Mouse (Mus musculus) heart, embryonic 10.5 days (tissue): ENCODE results near the gene Dpep1. TPM values are rescaled to one million over a fixed set of nuclear protein-coding genes. Genes with fewer than 3 reads are reported as not detected.

Source experiments
- DNase-seq: peaks from one replicate; pipeline ENCODE4 v3.0.0-alpha.2; 2017; ENCODE audit warnings: low spot score
- H3K27ac ChIP-seq: fragments of 300-500 bp; sonication (generic); 2 replicates; pipeline ENCODE4 v1.5.1; 2016; ENCODE audit warnings: mild to moderate bottlenecking
- H3K27me3 ChIP-seq: fragments of 300-500 bp; sonication (generic); 2 replicates; pipeline ENCODE4 v1.6.1; 2016; ENCODE audit warnings: mild to moderate bottlenecking; ENCODE audit not compliant: poor library complexity, insufficient read depth, severe bottlenecking
- H3K36me3 ChIP-seq: fragments of 300-500 bp; sonication (generic); 2 replicates; pipeline ENCODE4 v1.6.1; 2016; ENCODE audit warnings: mild to moderate bottlenecking, moderate library complexity
- H3K4me1 ChIP-seq: fragments of 300-500 bp; sonication (generic); 2 replicates; pipeline ENCODE4 v1.6.1; 2016; ENCODE audit warnings: mild to moderate bottlenecking
- H3K4me3 ChIP-seq: fragments of 300-500 bp; sonication (generic); 2 replicates; pipeline ENCODE4 v1.5.1; 2016; ENCODE audit warnings: mild to moderate bottlenecking, moderate library complexity
- H3K9me3 ChIP-seq: fragments of 300-500 bp; sonication (generic); 2 replicates; pipeline ENCODE4 v1.6.1; 2016; ENCODE audit warnings: mild to moderate bottlenecking, moderate library complexity
- WGBS: fragments of 180-500 bp; shearing (Covaris S2); methylation state at CpG from one replicate; pipeline ENCODE4 v1.1.7; 2016; 5-methylcytosine and 5-hydroxymethylcytosine counted together
- polyA plus RNA-seq: library from polyadenylated mRNA; unstranded; fragments of >200 nt; fragmentation: Nextera tagmentation; extraction: Ambion mirVana; gene quantifications from 2 replicates; pipeline ENCODE4 v1.2.1, GENCODE M21; 2016

Gene Dpep1
- polyA plus RNA-seq, 1 experiment from 2014 or later, result 5.2 TPM

DNA sequence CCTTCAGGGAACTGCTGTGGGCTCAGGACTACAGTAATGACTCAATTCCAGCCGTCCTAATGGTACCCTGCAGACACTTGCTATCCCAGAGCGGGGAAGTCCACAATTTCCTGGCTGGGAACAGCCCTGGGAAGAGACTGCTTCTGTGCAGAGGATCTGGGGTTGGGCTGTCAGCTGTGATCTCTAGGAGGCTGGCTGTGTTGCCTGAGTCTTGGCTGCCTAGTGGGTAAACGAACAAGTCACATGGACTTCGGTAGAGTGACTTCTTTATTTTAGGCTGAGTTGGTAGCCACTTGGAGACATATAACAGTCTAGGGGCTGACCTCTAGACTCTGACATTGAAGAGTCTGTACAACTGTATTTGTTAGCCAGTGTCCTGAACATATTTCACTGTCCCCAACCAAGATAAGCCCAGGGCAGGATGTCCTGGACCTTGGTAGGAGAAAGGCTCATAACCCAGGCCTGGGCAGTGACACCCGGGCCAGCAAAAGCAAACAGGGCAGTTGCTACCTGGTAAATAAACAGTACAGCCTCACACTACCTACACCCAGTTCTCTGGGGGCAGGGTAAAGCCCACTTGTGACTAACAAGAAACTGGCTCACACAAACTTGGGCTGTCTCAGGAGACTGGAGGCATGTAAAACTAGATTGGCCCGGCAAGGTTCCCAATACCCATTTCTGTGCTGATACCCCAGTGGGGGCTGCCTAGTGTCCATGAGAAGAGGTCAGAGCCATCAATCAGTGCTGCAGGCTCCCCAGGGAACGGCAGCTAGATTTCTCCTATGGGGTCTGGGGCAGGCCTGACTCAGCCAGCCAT, 56.3 kb downstream of the Dpep1 start:
- Histone ChIP-seq H3K27me3 (peaks cover 3% of the 10 kb centered on the region; the same call in 1 of the 2 replicates), H3K27ac (no peak overlapping the region), H3K9me3 (no peaks in the 10 kb centered on the region), H3K4me3 (no peak overlapping the region), H3K36me3 (peaks cover 60% of the 10 kb centered on the region), H3K4me1 (no peaks in the 10 kb centered on the region)
- WGBS, result 83% methylated on average over 7 of the region's 7 CpGs
- DNase-seq, result no peak

GRCm38 (mm10) chr8:123243053-123243452, 57.0 kb downstream of the Dpep1 start:
- DNase-seq, result no peak
- WGBS, result 62% methylated on average over 11 of the region's 11 CpGs
- no peaks in the 10 kb centered on the region for H3K9me3 ChIP-seq
- no peak overlapping the region for H3K27ac ChIP-seq
- H3K36me3 ChIP-seq, result peaks cover 68% of the 10 kb centered on the region
- no peak overlapping the region for H3K4me3 ChIP-seq
- H3K27me3 ChIP-seq, result no peaks in the 10 kb centered on the region
- no peaks in the 10 kb centered on the region for H3K4me1 ChIP-seq

DNA sequence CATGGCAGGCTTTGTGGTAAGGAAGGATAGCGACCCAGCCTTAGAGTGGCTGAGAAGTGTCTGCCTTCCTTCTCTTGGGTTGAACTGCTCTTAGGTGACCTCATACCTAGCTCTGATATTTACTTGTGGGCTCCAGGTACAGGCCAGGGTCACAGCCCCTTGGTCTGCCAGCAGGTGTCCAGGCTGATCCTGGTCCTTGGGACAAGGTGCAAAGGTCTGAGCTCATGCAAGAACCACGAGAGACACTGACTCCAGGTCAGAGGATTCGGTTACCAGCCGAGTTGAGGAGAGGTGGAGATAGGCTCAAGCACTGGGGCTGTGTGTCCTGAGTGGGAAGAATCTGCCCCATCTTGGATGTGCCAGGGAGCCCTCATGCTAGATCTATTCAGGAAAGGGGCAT, 58.3 kb downstream of the Dpep1 start:
- no peaks in the 10 kb centered on the region for H3K4me1 ChIP-seq
- WGBS, result 86% methylated on average over 4 of the region's 4 CpGs
- H3K27me3 ChIP-seq, result no peaks in the 10 kb centered on the region
- peaks cover 81% of the 10 kb centered on the region for H3K36me3 ChIP-seq
- no peak overlapping the region for H3K4me3 ChIP-seq
- H3K9me3 ChIP-seq, result no peaks in the 10 kb centered on the region
- no peak overlapping the region for H3K27ac ChIP-seq
- DNase-seq, result no peak

- Histone ChIP-seq H3K27ac (no peak overlapping the region), H3K27me3 (no peaks in the 10 kb centered on the region), H3K36me3 (peaks cover 92% of the 10 kb centered on the region), H3K9me3 (no peaks in the 10 kb centered on the region), H3K4me1 (no peaks in the 10 kb centered on the region), H3K4me3 (no peak overlapping the region)
- WGBS, result 81% methylated on average over 12 of the region's 12 CpGs
- no peak for DNase-seq
Observed at GRCm38 (mm10) chr8:123245543-123245942, 59.5 kb downstream of the Dpep1 start.

DNA sequence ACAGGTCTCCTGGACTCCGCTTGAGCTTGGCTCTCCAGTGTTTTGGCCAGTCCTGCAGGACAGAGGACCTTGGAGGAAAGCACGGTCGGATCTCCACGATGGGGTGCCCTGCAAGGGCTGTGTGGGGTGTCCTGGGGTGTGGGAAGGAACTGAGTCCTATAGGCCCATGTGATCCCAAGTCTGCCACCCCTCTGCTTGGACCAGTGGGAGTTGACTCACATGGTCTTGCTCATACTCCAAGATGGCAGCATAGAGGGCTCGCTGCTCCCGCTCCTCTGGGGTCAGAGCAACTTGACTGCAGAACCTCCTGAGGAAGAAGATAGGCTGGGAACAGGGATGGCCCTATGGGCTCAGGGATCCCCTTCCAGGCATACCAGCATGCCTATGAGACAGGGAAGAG, 61.7 kb downstream of the Dpep1 start:
- 93% methylated on average over 6 of the region's 6 CpGs for WGBS
- H3K9me3 ChIP-seq, result no peaks in the 10 kb centered on the region
- H3K36me3 ChIP-seq, result peaks cover 91% of the 10 kb centered on the region
- H3K4me3 ChIP-seq, result no peak overlapping the region
- no peak for DNase-seq
- H3K4me1 ChIP-seq, result peaks cover 5% of the 10 kb centered on the region
- H3K27me3 ChIP-seq, result no peaks in the 10 kb centered on the region
- H3K27ac ChIP-seq, result no peak overlapping the region

DNA sequence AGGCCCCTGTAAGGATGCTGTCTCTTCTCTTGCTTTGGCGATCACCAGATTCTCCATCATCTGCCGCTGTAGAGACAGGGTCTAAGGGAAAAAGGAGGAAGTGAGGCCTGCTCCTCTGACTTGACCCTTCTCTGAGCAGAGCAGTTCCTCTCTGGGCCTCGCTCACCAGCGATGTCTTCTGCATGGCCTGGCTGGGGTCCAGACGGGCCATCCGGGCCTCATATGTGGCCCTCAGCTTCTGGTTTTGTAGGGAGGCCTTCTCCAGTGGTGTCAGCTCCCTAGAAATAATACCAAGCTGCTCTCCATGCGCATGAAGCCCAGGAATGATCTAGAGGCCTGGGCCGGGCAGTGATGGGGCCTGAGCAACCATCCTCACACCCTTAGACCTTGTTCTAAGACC, 62.6 kb downstream of the Dpep1 start:
- no peaks in the 10 kb centered on the region for H3K27me3 ChIP-seq
- DNase-seq, result no peak
- H3K4me1 ChIP-seq, result peaks cover 12% of the 10 kb centered on the region
- no peak overlapping the region for H3K27ac ChIP-seq
- no peaks in the 10 kb centered on the region for H3K9me3 ChIP-seq
- no peak overlapping the region for H3K4me3 ChIP-seq
- H3K36me3 ChIP-seq, result peaks cover 83% of the 10 kb centered on the region
- 89% methylated on average over 8 of the region's 8 CpGs for WGBS

DNA sequence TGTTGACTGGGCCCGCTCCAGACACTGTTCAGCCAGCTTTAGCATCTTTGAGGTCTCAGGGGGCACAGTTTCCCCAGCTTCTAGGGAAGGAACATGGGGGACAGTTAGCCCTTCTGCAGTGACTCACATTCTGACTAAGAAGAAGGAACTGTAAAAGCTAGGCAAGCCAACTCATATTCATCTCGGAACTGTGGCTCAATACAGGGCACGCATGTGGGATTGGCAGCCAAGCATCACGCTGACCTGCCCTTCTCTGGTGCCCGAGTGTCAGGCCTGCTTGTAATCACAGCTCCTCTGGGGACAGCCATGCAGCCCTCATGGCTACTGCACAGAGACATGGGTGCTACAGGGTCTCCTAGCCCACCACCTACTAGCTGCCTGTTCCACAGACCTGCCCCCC, 64.9 kb downstream of the Dpep1 start:
- 88% methylated on average over 5 of the region's 5 CpGs for WGBS
- Histone ChIP-seq H3K9me3 (no peaks in the 10 kb centered on the region), H3K27ac (no peak overlapping the region), H3K4me1 (peaks cover 31% of the 10 kb centered on the region), H3K27me3 (no peaks in the 10 kb centered on the region), H3K36me3 (peaks cover 64% of the 10 kb centered on the region), H3K4me3 (no peak overlapping the region)
- no peak for DNase-seq

Other genes starting within 250 kb of the Dpep1 start
- 32.9 TPM in 2 replicates for gene Ankrd11, start 144.0 kb upstream of the Dpep1 start, polyA plus RNA-seq
- 57.4 and 63.0 TPM in 2 replicates for gene Spg7, start 123.3 kb upstream of the Dpep1 start, polyA plus RNA-seq
- 1,165 and 1,266 TPM in 2 replicates for gene Rpl13, start 83.9 kb upstream of the Dpep1 start, polyA plus RNA-seq
- 0.76 and 1.5 TPM in 2 replicates for gene Cpne7, start 68.9 kb upstream of the Dpep1 start, polyA plus RNA-seq
- gene Sult5a1, start 27.9 kb upstream of the Dpep1 start, polyA plus RNA-seq, result 9.3 and 12.3 TPM in 2 replicates
- gene Chmp1a, start 26.5 kb downstream of the Dpep1 start, polyA plus RNA-seq, result 120 and 123 TPM in 2 replicates
- 3.5 and 3.6 TPM in 2 replicates for gene Spata33, start 26.6 kb downstream of the Dpep1 start, polyA plus RNA-seq
- gene Cdk10, start 38.6 kb downstream of the Dpep1 start, polyA plus RNA-seq, result 27.0 and 31.2 TPM in 2 replicates
- 2.2 and 2.6 TPM in 2 replicates for gene Spata2l, start 50.0 kb downstream of the Dpep1 start, polyA plus RNA-seq
- gene Zfp276, start 68.0 kb downstream of the Dpep1 start, polyA plus RNA-seq, result 17.8 and 21.4 TPM in 2 replicates
- 19.7 and 20.6 TPM in 2 replicates for gene Vps9d1, start 68.1 kb downstream of the Dpep1 start, polyA plus RNA-seq
- gene Fanca, start 132.3 kb downstream of the Dpep1 start, polyA plus RNA-seq, result 28.9 and 31.5 TPM in 2 replicates
- gene Spire2, start 146.5 kb downstream of the Dpep1 start, polyA plus RNA-seq, result 4.4 TPM in 2 replicates
- gene Tcf25, start 187.5 kb downstream of the Dpep1 start, polyA plus RNA-seq, result 153 and 172 TPM in 2 replicates
- gene Mc1r, start 220.9 kb downstream of the Dpep1 start, polyA plus RNA-seq, result not detected in 2 replicates
- 10.5 and 15.8 TPM in 2 replicates for gene Tubb3, start 225.2 kb downstream of the Dpep1 start, polyA plus RNA-seq
- 36.4 and 38.6 TPM in 2 replicates for gene Def8, start 237.3 kb downstream of the Dpep1 start, polyA plus RNA-seq